Mouse (Mus musculus): ENCODE data around the gene Rnf43. TPM values are rescaled to one million over a fixed set of nuclear protein-coding genes. Genes with fewer than 3 reads are reported as not detected.

Gene Rnf43
- 1.3 and 1.8 TPM in 2 replicates for polyA plus RNA-seq (2015; fragmentation: Nextera tagmentation; extraction: Ambion mirVana)

DNA sequence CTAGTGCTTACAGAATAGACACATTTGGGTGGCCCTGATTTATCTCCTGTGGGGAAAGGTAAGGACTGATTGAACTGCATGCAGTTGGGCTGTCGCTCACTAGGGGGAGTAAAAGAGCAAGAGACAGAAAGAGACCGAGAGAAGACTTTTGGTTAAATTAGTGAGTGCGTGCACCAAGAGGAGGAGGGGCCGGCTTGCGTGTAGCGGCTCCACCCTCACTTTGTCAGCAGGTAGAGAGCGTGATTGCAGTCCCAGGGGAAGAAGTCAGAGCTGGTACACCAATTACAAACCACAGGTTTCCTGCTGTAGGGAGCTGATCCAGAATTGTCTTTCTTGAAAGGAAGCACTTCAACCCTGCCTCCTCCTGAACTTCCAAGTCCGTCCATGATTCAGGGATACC, at the start of gene Rnf43:
TSS of gene Rnf43 (plus strand) at position 316 of the 400 bp plus-strand sequence.

DNA sequence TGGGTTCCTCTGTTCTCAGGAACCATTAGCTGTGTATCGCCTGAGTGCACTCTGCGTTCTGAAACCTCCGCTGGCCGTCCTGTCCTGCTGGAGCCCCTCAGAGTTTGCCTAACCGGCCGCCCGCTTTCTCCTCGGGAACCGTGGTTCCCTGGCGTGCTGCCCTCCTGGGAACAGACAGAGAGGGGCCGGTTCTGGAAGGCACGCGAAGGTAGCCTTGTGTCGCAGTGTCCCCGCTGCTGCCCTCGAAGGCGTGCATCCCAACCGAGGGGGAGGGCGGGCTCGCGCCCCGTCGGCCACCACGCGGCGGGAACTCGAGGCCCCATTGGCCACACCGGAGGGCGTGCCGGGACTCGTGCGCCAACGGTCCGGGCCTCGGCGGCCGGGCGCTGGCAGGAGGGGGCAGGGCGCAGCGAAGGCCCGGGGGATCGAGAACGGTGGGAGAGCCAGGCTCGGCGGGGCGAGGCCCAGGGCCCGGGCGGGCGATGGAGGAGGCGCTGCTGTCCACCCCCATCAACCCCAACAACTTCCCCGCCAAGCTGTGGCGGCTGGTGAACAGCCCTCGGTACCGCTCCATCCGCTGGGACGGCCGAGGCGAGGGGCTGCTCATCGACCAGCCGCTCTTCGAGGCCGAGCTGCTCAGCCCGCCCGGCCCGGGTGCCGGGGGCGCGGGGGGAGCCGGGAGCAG, 45.6 kb upstream of the Rnf43 start, which contains the start of gene Hsf5:
TSS of gene Hsf5 (plus strand) at position 375 of the 685 bp plus-strand sequence.

DNA sequence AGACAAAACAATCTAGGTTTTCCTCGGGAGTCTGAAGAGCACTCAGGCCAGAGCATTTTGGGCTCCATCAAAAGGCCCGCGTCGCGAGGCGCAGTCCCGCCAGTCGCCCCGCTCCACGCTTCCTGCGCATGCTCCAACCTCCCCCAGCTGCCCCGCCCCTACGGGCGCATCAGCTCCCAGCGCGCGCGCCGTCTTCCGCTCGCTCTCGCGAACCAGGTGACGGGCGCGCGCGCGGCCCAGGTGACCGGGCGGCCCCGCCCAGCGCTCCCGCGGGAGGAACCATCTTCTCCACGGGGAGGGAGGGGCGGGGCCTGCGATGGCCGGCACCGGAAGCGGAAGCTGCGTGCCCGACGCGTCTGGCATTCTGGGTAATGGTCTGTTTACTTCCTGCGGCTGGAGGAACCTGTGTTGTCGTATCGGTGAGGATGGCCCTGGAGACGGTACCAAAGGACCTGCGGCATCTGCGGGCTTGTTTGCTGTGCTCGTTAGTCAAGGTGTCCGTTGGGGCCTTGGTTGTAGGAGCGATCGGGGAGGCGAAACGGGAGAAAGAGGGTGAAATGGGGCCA, 74.7 kb downstream of the Rnf43 start, which contains the start of gene Supt4a:
TSS of gene Supt4a (plus strand) at position 378 of the 566 bp plus-strand sequence.

DNA sequence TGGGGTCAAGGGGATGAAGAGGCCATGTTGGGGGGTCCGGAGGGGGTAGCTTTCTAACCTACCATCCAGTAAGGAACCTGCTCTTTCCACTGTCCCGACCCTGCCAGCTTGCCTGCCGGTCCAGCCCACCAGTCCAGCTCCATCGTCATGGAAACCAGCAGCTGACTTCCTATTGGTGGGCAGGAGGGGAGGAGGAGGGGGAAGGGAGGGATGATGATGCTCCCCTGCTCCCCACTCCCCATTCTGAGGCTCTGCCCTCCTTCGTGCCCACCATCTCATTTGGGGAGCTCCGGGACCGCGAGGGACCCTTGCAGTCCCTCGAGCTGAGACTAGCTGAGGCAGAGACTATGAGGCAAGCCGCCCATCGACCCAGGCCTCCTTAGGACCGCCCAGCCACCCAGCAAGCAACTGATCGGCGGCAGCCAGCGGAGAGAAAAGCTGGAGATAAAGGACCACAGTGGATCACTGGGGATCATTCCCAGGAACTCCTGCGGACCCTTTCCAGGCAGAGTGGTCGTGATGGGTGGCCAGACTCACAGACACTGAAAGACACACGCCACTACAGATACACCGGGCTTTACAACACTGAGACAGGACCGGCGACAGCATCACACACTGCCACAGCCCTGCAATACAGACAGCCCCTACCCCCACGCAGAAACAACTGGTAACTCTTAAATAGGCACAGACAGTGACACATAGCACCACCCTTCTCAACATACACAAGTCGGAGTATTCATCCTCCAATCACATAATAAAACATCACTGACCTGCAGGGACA, 98.0 kb downstream of the Rnf43 start, which contains the start of gene Tspoap1:
TSS of gene Tspoap1 (plus strand) at position 241 of the 781 bp plus-strand sequence.

MicroRNA genes within 50 kb of the gene (microRNA counts, 519-probe panel; counts per million panel counts)
- microRNA mmu-miR-142-3p, result 4,190 counts per million, percentile 79 among the panel's probes with 10 or more counts
- 4,782 counts per million, percentile 88 among the panel's probes with 10 or more counts for microRNA mmu-miR-142-5p

Small RNA genes within 50 kb of the gene (microRNA-seq; reads per million reads assigned to microRNA genes)
- gene Mir142 (not detected), gene Mir142b (not detected)

Other genes starting within 250 kb of the Rnf43 start
- gene Gm11492, start 96.1 kb upstream of the Rnf43 start, polyA plus RNA-seq (2015; fragmentation: Nextera tagmentation; extraction: Ambion mirVana), result not detected in 2 replicates
- gene Sept4, start 93.8 kb upstream of the Rnf43 start, polyA plus RNA-seq (2015; fragmentation: Nextera tagmentation; extraction: Ambion mirVana), result 27.8 and 30.6 TPM in 2 replicates
- gene Mtmr4, start 70.6 kb upstream of the Rnf43 start, polyA plus RNA-seq (2015; fragmentation: Nextera tagmentation; extraction: Ambion mirVana), result 10.4 and 13.4 TPM in 2 replicates
- 0.11 TPM in 2 replicates for gene Hsf5, start 45.6 kb upstream of the Rnf43 start, polyA plus RNA-seq (2015; fragmentation: Nextera tagmentation; extraction: Ambion mirVana)
- gene Supt4a, start 74.8 kb downstream of the Rnf43 start, polyA plus RNA-seq (2015; fragmentation: Nextera tagmentation; extraction: Ambion mirVana), result 81.5 and 98.9 TPM in 2 replicates
- 0.45 and 0.86 TPM in 2 replicates for gene Tspoap1, start 97.8 kb downstream of the Rnf43 start, polyA plus RNA-seq (2015; fragmentation: Nextera tagmentation; extraction: Ambion mirVana)
- gene Mpo, start 130.9 kb downstream of the Rnf43 start, polyA plus RNA-seq (2015; fragmentation: Nextera tagmentation; extraction: Ambion mirVana), result 1.2 and 1.8 TPM in 2 replicates
- not detected in 2 replicates for gene Lpo, start 165.6 kb downstream of the Rnf43 start, polyA plus RNA-seq (2015; fragmentation: Nextera tagmentation; extraction: Ambion mirVana)
- 4.1 and 5.7 TPM in 2 replicates for gene Mks1, start 190.5 kb downstream of the Rnf43 start, polyA plus RNA-seq (2015; fragmentation: Nextera tagmentation; extraction: Ambion mirVana)
- gene Epx, start 212.8 kb downstream of the Rnf43 start, polyA plus RNA-seq (2015; fragmentation: Nextera tagmentation; extraction: Ambion mirVana), result 0.45 and 0.66 TPM in 2 replicates
- not detected in 2 replicates for gene Olfr462, start 229.5 kb downstream of the Rnf43 start, polyA plus RNA-seq (2015; fragmentation: Nextera tagmentation; extraction: Ambion mirVana)
- not detected in 2 replicates for gene Olfr463, start 234.7 kb downstream of the Rnf43 start, polyA plus RNA-seq (2015; fragmentation: Nextera tagmentation; extraction: Ambion mirVana)